Mouse (Mus musculus): Measurements from ENCODE around the gene Gm21738. TPM values are rescaled to one million over a fixed set of nuclear protein-coding genes. Genes with fewer than 3 reads are reported as not detected.

Gm21738 gene
- total RNA-seq (2023), result 0.83 TPM

GRCm38 (mm10) chr14:19418830-19419229, at the start of gene Gm21738:
Gene Gm21738 (minus strand): TSS chr14:19418930.

Other genes with a start within 250 kb of the Gm21738 start
- not detected for gene Gm2244, start 131.0 kb upstream of the Gm21738 start, total RNA-seq (2023)
- 1.3 TPM for gene Gm2237, start 166.2 kb upstream of the Gm21738 start, total RNA-seq (2023)
- gene Gm5458, start 183.7 kb upstream of the Gm21738 start, total RNA-seq (2023), result not detected

Data from CD8-positive naive resting alpha-beta T cell, adult 57 days (primary cell).